Mouse (Mus musculus) limb, embryonic 15.5 days (tissue): ENCODE measurements around the gene Abcd3. TPM values are rescaled to one million over a fixed set of nuclear protein-coding genes. Genes with fewer than 3 reads are reported as not detected.

ENCODE experiments used
- ATAC-seq: fragments of 200-750 bp; cut with Nextera tagmentation; 2 replicates; pipeline ENCODE4 v1.8.0; 2017; ENCODE audit warnings: low read depth, moderate TSS enrichment; ENCODE audit not compliant: insufficient number of reproducible peaks, low FRiP score, low TSS enrichment
- H3K27ac ChIP-seq: fragments of 300-500 bp; sonication (generic); 2 replicates; pipeline ENCODE4 v1.5.1; 2015; ENCODE audit warnings: moderate library complexity, mild to moderate bottlenecking, inconsistent platforms
- H3K27me3 ChIP-seq: fragments of 300-500 bp; sonication (generic); 2 replicates; pipeline ENCODE4 v1.6.1; 2015; ENCODE audit warnings: inconsistent platforms
- H3K36me3 ChIP-seq: fragments of 300-500 bp; sonication (generic); 2 replicates; pipeline ENCODE4 v1.6.1; 2015; ENCODE audit warnings: inconsistent platforms
- H3K4me1 ChIP-seq: fragments of 300-500 bp; sonication (generic); 2 replicates; pipeline ENCODE4 v1.6.1; 2015; ENCODE audit warnings: inconsistent platforms
- H3K4me2 ChIP-seq: fragments of 300-500 bp; sonication (generic); 2 replicates; pipeline ENCODE4 v1.6.1; 2015; ENCODE audit warnings: mild to moderate bottlenecking, inconsistent platforms
- H3K4me3 ChIP-seq: fragments of 300-500 bp; sonication (generic); 2 replicates; pipeline ENCODE4 v1.5.1; 2015; ENCODE audit warnings: mild to moderate bottlenecking, inconsistent platforms
- H3K9ac ChIP-seq: fragments of 300-500 bp; sonication (generic); 2 replicates; pipeline ENCODE4 v1.6.1; 2015; ENCODE audit warnings: inconsistent platforms
- H3K9me3 ChIP-seq: fragments of 300-500 bp; sonication (generic); 2 replicates; pipeline ENCODE4 v1.6.1; 2016; ENCODE audit warnings: inconsistent platforms
- WGBS: fragments of 180-500 bp; shearing (Covaris S2); methylation state at CpG from one replicate; pipeline ENCODE4 v1.1.7; 2015; 5-methylcytosine and 5-hydroxymethylcytosine counted together
- polyA plus RNA-seq: library from polyadenylated mRNA; unstranded; fragments of >200 nt; fragmentation: Nextera tagmentation; extraction: Ambion mirVana; gene quantifications from 2 replicates; pipeline ENCODE4 v1.2.1, GENCODE M21; 2015

The Abcd3 gene
- polyA plus RNA-seq, 1 experiment from 2014 or later: 60.9 TPM

- ATAC-seq: no peak
- Histone ChIP-seq H3K4me2 (no peak overlapping the region), H3K4me3 (no peak overlapping the region), H3K27me3 (no peaks in the 10 kb centered on the region), H3K4me1 (peaks cover 3% of the 10 kb centered on the region; the same call in 1 of the 2 replicates), H3K36me3 (peaks cover 7% of the 10 kb centered on the region; the same call in 1 of the 2 replicates), H3K9ac (no peak overlapping the region), H3K27ac (no peak overlapping the region), H3K9me3 (no peaks in the 10 kb centered on the region)
- 83% methylated on average over 4 of the region's 4 CpGs for WGBS
Observed at GRCm38 (mm10) chr3:121729678-121730077, 85.4 kb downstream of the Abcd3 start.

DNA sequence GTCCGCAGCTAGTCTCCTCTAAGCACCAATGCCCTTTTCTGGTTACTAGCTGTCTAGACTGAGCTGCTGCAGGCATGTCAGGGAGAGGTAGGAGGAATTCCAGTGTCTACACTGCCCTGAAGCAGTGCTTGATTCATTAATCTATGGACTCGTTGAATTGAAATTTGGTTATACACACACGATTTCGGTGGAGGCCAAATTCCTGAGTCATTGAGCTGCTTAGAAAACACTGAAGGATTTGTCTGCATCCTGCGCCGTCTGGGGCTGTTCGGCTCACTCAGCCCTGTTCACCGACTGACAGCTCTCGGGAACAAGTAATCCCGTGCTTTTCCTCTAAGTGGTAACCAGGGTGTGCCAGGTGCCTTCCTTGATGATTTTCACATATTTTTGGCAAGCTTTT, 89.5 kb downstream of the Abcd3 start:
- 76% methylated on average over 10 of the region's 10 CpGs for WGBS
- H3K9me3 ChIP-seq: no peaks in the 10 kb centered on the region
- peaks cover 21% of the 10 kb centered on the region for H3K4me1 ChIP-seq
- H3K36me3 ChIP-seq: no peaks in the 10 kb centered on the region
- H3K27me3 ChIP-seq: peaks cover 10% of the 10 kb centered on the region; the same call in 1 of the 2 replicates
- no peak overlapping the region for H3K4me2 ChIP-seq
- ATAC-seq: no peak
- H3K9ac ChIP-seq: no peak overlapping the region
- no peak overlapping the region for H3K4me3 ChIP-seq
- H3K27ac ChIP-seq: no peak overlapping the region

- peak overlapping the region; percentile 70 for H3K4me3 ChIP-seq
- 26% methylated on average over 12 of the region's 12 CpGs for WGBS
- H3K36me3 ChIP-seq: no peaks in the 10 kb centered on the region
- no peak overlapping the region for H3K9ac ChIP-seq
- peak overlapping the region; percentile 76; the same call in 1 of the 2 replicates for H3K4me2 ChIP-seq
- H3K27me3 ChIP-seq: peaks cover 10% of the 10 kb centered on the region; the same call in 1 of the 2 replicates
- H3K4me1 ChIP-seq: peaks cover 21% of the 10 kb centered on the region
- ATAC-seq: no peak
- H3K27ac ChIP-seq: no peak overlapping the region
- H3K9me3 ChIP-seq: no peaks in the 10 kb centered on the region
Observed at GRCm38 (mm10) chr3:121724553-121724952, 90.5 kb downstream of the Abcd3 start.

DNA sequence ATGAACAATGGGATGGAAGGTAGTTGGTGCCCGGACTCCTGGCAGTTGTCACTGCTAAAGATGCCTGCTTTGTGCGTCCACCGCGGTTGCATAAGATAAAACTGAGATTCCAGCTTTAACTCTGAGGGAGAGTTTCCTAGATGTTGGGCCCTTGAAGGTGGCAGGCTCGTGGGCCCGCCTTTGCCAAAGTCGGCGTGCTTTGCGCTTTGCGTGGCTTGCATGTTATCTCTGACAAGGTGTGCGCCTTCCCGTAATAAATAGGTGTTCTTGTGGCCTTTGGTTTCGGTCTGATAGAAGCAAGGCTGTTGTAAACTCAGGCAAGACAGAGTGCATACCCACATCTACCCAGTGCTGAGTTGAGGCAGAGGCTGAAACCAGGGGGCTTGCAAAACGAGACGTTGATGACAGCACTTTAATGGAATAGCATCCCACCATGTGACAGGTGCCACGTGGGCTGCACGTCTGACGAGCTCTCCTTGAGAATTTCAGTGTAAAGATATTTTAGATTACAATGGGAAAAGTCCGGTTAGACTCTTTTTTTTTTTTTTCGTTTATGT, 91.1 kb downstream of the Abcd3 start:
- Histone ChIP-seq H3K27ac (no peak overlapping the region), H3K4me3 (peak overlapping the region; percentile 70), H3K4me1 (peaks cover 25% of the 10 kb centered on the region), H3K36me3 (no peaks in the 10 kb centered on the region), H3K9me3 (no peaks in the 10 kb centered on the region), H3K27me3 (peaks cover 10% of the 10 kb centered on the region; the same call in 1 of the 2 replicates), H3K4me2 (peak overlapping the region; percentile 76), H3K9ac (no peak overlapping the region)
- no peak for ATAC-seq
- 6% methylated on average over 20 of the region's 20 CpGs for WGBS

DNA sequence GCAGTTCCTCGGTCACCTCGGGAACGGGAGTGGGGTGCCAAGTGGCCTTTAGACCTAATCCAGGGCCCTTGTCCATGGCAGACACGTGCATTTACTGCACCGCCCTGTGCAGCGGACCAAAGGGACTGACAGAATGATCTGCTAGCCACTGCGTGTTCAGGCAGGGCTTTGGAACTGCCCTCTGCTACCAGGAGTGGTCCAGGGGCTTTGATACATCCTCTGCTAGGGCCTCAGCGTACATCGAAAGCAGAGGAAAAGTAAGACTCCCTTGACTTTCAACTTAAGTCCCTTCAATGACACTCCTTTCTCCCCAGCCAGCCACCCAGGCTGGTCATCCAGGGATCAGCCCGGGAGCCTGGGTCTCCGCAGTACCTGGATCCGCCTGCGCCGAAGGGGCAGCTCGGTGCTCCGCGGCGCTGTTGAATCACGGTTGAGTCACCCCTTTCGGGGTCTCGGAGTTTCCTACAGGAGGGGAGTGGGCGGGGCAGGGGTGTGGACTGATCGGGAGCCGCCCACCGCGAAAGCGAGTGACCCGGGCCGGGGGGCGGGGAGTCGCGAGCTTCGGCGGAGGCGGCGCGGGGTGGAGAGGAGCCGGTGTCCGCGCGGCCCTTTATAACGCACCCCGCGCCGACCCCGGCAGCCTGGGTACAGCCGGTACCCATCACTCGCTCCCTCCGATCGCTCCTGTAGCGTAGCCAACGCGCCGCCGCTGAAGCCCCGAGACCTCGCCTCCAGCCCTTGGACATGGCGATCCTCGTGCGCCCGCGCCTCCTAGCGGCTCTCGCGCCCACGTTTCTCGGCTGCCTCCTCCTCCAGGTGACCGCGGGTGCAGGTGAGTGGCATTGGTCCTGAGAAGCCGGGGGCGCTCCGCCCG, 91.9 kb downstream of the Abcd3 start, which contains the start of gene F3:
Gene F3, plus strand, starts transcription at position 567 of the 874 bp plus-strand sequence.
- WGBS: under 1% methylated on average over 69 of the region's 73 CpGs

GRCm38 (mm10) chr3:121721691-121722070, 93.4 kb downstream of the Abcd3 start:
- Histone ChIP-seq H3K27me3 (peaks cover 10% of the 10 kb centered on the region; the same call in 1 of the 2 replicates), H3K9ac (no peak overlapping the region), H3K4me3 (no peak overlapping the region), H3K36me3 (no peaks in the 10 kb centered on the region), H3K27ac (no peak overlapping the region), H3K9me3 (no peaks in the 10 kb centered on the region), H3K4me1 (peaks cover 30% of the 10 kb centered on the region), H3K4me2 (no peak overlapping the region)
- 69% methylated on average over 7 of the region's 7 CpGs for WGBS
- ATAC-seq: no peak

More for the DNA sequence above, 91.9 kb downstream of the Abcd3 start, which contains the start of gene F3:
- H3K4me2 ChIP-seq: peak within 1 kb of the TSS; percentile 76
- peak within 1 kb of the TSS; percentile 70 for H3K4me3 ChIP-seq
- no peaks in the 10 kb centered on the region for H3K36me3 ChIP-seq
- H3K9ac ChIP-seq: peak within 1 kb of the TSS; percentile 21; the same call in 1 of the 2 replicates
- H3K9me3 ChIP-seq: no peaks in the 10 kb centered on the region
- ATAC-seq: peak; percentile 86
- peaks cover 10% of the 10 kb centered on the region; the same call in 1 of the 2 replicates for H3K27me3 ChIP-seq
- H3K4me1 ChIP-seq: peaks cover 30% of the 10 kb centered on the region
- H3K27ac ChIP-seq: no peak within 1 kb of the TSS

- no peak for ATAC-seq
- Histone ChIP-seq H3K9ac (no peak overlapping the region), H3K27ac (no peak overlapping the region), H3K36me3 (no peaks in the 10 kb centered on the region), H3K4me1 (peaks cover 32% of the 10 kb centered on the region), H3K4me3 (no peak overlapping the region), H3K9me3 (no peaks in the 10 kb centered on the region), H3K27me3 (peaks cover 10% of the 10 kb centered on the region; the same call in 1 of the 2 replicates), H3K4me2 (no peak overlapping the region)
- 29% methylated on average over 14 of the region's 14 CpGs for WGBS
Observed at GRCm38 (mm10) chr3:121720801-121721690, 94.1 kb downstream of the Abcd3 start.

DNA sequence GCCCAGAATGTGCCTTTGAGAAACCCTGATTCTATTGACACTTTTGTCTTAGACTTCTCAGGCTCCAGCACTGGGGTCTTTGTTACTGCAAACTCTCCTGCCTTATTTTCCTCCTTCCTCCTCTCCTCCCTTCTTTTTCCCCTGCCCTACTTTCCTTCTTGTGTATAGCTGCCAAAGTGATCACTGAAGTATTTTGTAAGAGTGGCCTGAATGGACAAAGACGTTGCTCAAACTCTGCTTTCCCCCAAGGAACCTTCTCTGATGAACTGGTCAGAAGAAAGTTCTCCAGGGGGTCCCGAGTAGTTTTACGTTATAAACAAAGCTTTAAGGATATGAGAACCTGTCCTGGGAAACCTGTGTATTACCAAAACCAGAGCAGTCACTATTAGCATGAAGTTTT, 95.4 kb downstream of the Abcd3 start:
- Histone ChIP-seq H3K4me1 (peaks cover 38% of the 10 kb centered on the region), H3K9ac (no peak overlapping the region), H3K27ac (no peak overlapping the region), H3K4me2 (no peak overlapping the region), H3K27me3 (peaks cover 10% of the 10 kb centered on the region; the same call in 1 of the 2 replicates), H3K36me3 (no peaks in the 10 kb centered on the region), H3K9me3 (no peaks in the 10 kb centered on the region), H3K4me3 (no peak overlapping the region)
- 79% methylated on average over 3 of the region's 3 CpGs for WGBS
- no peak for ATAC-seq

DNA sequence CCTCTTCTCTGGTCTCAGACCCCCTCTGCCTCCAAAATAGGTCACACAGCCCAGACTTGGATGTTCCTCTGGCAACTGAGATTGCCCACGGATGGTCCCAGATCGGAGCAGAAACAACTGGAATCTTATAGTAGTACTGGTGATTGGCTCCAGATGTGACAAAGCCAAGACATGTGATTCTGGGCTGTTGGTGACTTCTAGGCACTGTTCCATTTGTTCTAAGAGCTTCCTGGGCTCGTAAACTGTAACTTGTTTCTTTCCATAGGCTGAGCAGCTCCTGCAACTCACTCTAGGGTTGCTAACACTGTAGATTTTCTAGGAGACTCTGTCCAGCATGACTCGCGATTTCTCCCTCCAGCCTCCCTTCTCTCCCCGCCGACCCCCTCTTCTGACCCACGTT, 96.4 kb downstream of the Abcd3 start:
- H3K4me2 ChIP-seq: no peak overlapping the region
- H3K36me3 ChIP-seq: no peaks in the 10 kb centered on the region
- no peak overlapping the region for H3K4me3 ChIP-seq
- WGBS: 44% methylated on average over 8 of the region's 8 CpGs
- ATAC-seq: no peak
- H3K9me3 ChIP-seq: no peaks in the 10 kb centered on the region
- no peak overlapping the region for H3K9ac ChIP-seq
- no peak overlapping the region for H3K27ac ChIP-seq
- peaks cover 10% of the 10 kb centered on the region; the same call in 1 of the 2 replicates for H3K27me3 ChIP-seq
- H3K4me1 ChIP-seq: peaks cover 31% of the 10 kb centered on the region

DNA sequence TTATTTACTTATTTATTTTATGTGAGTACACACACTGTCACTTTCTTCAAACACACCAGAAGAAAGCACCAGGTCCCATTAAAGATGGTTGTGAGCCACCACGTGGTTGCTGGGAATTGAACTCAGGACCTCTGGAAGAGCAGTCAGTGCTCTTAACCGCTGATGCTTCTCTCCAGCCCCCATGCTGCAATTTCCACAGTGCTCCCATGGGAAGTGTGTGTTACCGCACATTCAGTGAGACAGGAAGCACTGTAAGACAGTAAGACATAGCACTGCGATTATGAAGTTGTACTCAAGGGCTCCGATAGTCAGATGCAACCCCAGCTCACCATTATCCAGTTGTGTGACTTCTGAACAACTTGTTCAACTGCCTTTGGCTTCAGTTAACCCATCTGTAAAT, 98.6 kb downstream of the Abcd3 start:
- no peak overlapping the region for H3K27ac ChIP-seq
- 75% methylated on average over 5 of the region's 5 CpGs for WGBS

GRCm38 (mm10) chr3:121715741-121716459, 99.2 kb downstream of the Abcd3 start:
- ATAC-seq: no peak
- Histone ChIP-seq H3K36me3 (no peaks in the 10 kb centered on the region), H3K4me2 (no peak overlapping the region), H3K4me3 (no peak overlapping the region), H3K4me1 (peaks cover 26% of the 10 kb centered on the region), H3K9me3 (no peaks in the 10 kb centered on the region), H3K9ac (no peak overlapping the region), H3K27me3 (no peaks in the 10 kb centered on the region), H3K27ac (no peak overlapping the region)
- 59% methylated on average over 6 of the region's 6 CpGs for whole genome bisulfite sequencing

More for the DNA sequence above, 98.6 kb downstream of the Abcd3 start:
- no peak overlapping the region for H3K4me2 ChIP-seq
- no peak for ATAC-seq
- peaks cover 3% of the 10 kb centered on the region; the same call in 1 of the 2 replicates for H3K27me3 ChIP-seq
- no peaks in the 10 kb centered on the region for H3K36me3 ChIP-seq
- H3K4me3 ChIP-seq: no peak overlapping the region
- no peaks in the 10 kb centered on the region for H3K9me3 ChIP-seq
- no peak overlapping the region for H3K9ac ChIP-seq
- H3K4me1 ChIP-seq: peaks cover 30% of the 10 kb centered on the region
